Mouse (Mus musculus) midbrain, embryonic 12.5 days (tissue): ENCODE measurements at regions not wholly inside any gene's neighbourhood (a gene's known extent, or its start where the extent isn't known, plus 50 kb on each side); places are given as distances from the start of the nearest gene placed in this dataset.

Experiments
- ATAC-seq: fragments of 200-750 bp; cut with Nextera tagmentation; 2 replicates; pipeline ENCODE4 v1.8.0; 2017; ENCODE audit warnings: low read depth, moderate TSS enrichment, moderate library complexity; ENCODE audit not compliant: low FRiP score
- H3K27ac ChIP-seq: fragments of 300-500 bp; sonication (generic); replicated peaks from 2 replicates; pipeline ENCODE4 v1.5.1; 2016; ENCODE audit warnings: mild to moderate bottlenecking
- H3K27me3 ChIP-seq: fragments of 300-500 bp; sonication (generic); 2 replicates; pipeline ENCODE4 v1.6.1; 2016; ENCODE audit warnings: mild to moderate bottlenecking
- H3K36me3 ChIP-seq: fragments of 300-500 bp; sonication (generic); 2 replicates; pipeline ENCODE4 v1.6.1; 2016
- H3K4me1 ChIP-seq: fragments of 300-500 bp; sonication (generic); 2 replicates; pipeline ENCODE4 v1.6.1; 2016
- H3K4me2 ChIP-seq: fragments of 300-500 bp; sonication (generic); replicated peaks from 2 replicates; pipeline ENCODE4 v1.6.1; 2016; ENCODE audit warnings: mild to moderate bottlenecking, moderate library complexity
- H3K4me3 ChIP-seq: fragments of 300-500 bp; sonication (generic); 2 replicates; pipeline ENCODE4 v1.5.1; 2016; ENCODE audit warnings: mild to moderate bottlenecking
- H3K9ac ChIP-seq: fragments of 300-500 bp; sonication (generic); replicated peaks from 2 replicates; pipeline ENCODE4 v1.6.1; 2016; ENCODE audit warnings: mild to moderate bottlenecking, moderate library complexity
- H3K9me3 ChIP-seq: fragments of 300-500 bp; sonication (generic); 2 replicates; pipeline ENCODE4 v1.6.1; 2016; ENCODE audit warnings: mild to moderate bottlenecking
- WGBS: fragments of 180-500 bp; shearing (Covaris S2); methylation state at CpG from one replicate; pipeline ENCODE4 v1.1.7; 2016; 5-methylcytosine and 5-hydroxymethylcytosine counted together

DNA sequence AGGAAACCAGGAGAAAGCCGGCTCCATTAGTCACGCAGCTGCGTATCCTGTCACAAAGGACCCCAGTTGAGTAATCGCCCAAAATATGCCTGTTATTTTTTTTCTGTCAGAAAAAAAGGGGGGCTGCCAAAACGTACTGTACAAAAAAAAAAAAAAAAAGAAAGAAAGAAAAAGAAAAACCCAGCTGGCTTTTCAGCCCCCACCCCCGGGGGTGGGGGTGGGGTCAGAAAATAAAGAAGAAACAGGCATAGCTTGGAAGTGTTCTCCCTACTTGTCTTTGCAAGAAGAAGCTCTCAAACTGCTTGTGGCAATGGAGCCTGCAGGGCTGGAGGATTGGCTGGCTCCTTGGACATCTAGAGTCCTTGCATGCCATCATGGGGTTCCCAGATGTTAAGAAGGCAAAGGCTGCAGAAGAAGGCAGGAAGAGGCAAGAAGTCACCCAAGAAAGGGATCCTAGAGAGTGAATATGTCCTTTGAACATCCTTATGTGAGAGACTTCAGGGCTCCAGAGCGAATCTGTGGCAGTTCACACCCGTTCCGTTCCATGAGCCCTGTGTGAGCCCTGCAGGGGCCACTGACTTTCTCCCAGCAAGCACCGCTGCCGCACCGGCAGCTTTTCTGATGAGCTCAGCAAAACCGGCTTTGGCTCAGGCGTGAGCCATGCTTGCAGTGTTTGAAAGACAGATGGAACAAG lies 98.8 kb downstream of the Zfp36l1 start:
- H3K4me2 ChIP-seq = peak overlapping the region; percentile 34
- H3K9me3 ChIP-seq = no peaks in the 10 kb centered on the region
- 0 out of 2 replicates have a peak, but pooled peaks cover 3% of the 10 kb centered on the region for H3K27me3 ChIP-seq
- peak; percentile 72 for ATAC-seq
- H3K4me1 ChIP-seq = peaks cover 12% of the 10 kb centered on the region
- H3K4me3 ChIP-seq = no peak overlapping the region
- no peak overlapping the region; the same call in 1 of the 2 replicates for H3K9ac ChIP-seq
- WGBS = 24% methylated on average over 14 of the region's 14 CpGs
- no peaks in the 10 kb centered on the region for H3K36me3 ChIP-seq
- H3K27ac ChIP-seq = peak overlapping the region; percentile 74

DNA sequence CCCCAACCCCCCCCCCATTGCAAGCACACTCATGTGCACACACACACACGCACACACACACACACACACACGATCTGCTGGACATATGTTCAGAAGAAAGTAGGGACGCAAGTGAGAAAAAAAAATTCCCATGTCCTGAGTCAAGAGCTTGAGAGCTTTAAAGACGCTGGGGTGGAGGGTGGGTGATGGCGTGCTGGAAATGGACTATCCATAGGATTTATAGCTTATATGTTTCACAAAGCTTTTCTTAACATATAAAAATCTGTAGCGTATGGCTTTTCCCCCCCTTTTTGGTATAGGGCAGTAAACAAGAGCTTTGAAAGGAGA lies 99.3 kb downstream of the Zfp36l1 start:
- Histone ChIP-seq H3K4me3 (no peak overlapping the region), H3K4me2 (peak overlapping the region; percentile 16; the same call in 1 of the 2 replicates), H3K9ac (no peak overlapping the region), H3K36me3 (no peaks in the 10 kb centered on the region), H3K27ac (peak overlapping the region; percentile 52), H3K27me3 (0 out of 2 replicates have a peak, but pooled peaks cover 3% of the 10 kb centered on the region), H3K4me1 (peaks cover 12% of the 10 kb centered on the region), H3K9me3 (no peaks in the 10 kb centered on the region)
- 59% methylated on average over 6 of the region's 6 CpGs for WGBS
- ATAC-seq = 0 out of 2 replicates have a peak, but pooled peaks have one; percentile 4

DNA sequence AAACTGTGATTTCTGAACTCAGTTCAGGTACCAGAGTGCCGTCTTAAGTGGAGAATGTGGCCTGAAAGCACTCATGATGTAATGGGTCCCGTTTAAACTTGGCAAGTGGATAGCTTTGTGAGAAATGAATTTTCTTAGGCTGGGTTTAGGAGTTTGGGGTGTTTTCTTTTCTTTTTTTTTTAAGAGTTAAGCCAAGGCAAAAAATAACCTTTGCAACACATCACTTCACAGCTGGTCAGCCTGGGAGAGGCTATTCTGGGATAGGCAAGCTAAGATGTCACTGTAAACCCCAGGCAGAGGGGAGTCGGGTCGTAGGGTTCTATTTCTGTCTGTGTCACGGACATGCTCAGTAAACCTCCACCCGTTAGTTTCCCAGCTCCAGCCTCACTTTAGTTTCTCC lies 100.9 kb downstream of the Zfp36l1 start:
- no peaks in the 10 kb centered on the region for H3K36me3 ChIP-seq
- H3K9ac ChIP-seq = no peak overlapping the region
- H3K4me2 ChIP-seq = no peak overlapping the region
- no peaks in the 10 kb centered on the region for H3K9me3 ChIP-seq
- no peak overlapping the region for H3K4me3 ChIP-seq
- 0 out of 2 replicates have a peak, but pooled peaks cover 7% of the 10 kb centered on the region for H3K27me3 ChIP-seq
- H3K4me1 ChIP-seq = peaks cover 12% of the 10 kb centered on the region
- H3K27ac ChIP-seq = no peak overlapping the region
- no peak for ATAC-seq
- 86% methylated on average over 6 of the region's 6 CpGs for WGBS

DNA sequence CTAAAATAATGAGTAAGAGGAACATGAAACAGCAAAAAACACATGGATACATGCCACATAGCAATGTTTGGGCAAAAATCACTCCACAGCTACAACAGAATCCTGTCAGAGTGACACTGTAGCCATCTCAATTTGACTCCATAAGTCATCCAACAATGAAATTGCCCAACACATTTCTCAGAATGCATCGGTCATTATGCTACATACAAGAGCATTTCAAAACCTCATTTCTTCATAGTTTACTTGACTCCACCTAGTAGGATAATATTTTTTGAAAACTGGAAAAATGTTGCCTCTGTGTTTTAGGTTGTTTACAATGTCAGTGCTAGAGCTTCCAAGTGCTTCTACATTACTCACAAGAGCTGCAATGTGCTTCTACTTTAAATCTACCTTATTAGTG lies 101.9 kb downstream of the Zfp36l1 start:
- Histone ChIP-seq H3K4me2 (no peak overlapping the region), H3K27me3 (0 out of 2 replicates have a peak, but pooled peaks cover 7% of the 10 kb centered on the region), H3K27ac (no peak overlapping the region; the same call in 1 of the 2 replicates), H3K4me1 (peaks cover 12% of the 10 kb centered on the region), H3K4me3 (no peak overlapping the region), H3K9me3 (no peaks in the 10 kb centered on the region), H3K36me3 (no peaks in the 10 kb centered on the region), H3K9ac (no peak overlapping the region)
- no peak for ATAC-seq
- 96% methylated on average over 1 of the region's 1 CpGs for WGBS

DNA sequence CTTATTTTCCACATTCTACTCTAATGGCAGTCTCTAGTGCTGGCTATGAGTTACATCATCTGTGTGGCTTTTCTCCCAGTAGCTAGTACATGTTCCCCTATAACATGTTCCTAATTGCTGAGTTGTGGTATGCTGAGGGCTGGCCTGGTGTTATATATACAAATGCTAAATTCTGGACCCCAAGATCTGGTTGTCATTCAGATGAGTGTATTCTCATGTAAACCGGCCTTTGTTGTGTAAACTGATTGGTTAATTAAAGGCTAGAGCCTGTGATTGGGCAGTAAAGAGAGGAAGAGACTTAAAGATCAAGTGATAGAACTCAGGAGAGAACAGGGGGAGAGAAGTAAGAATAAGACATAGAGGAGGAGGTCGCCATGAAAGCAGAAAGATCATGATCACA lies 102.6 kb downstream of the Zfp36l1 start:
- ATAC-seq = no peak
- Histone ChIP-seq H3K4me3 (no peak overlapping the region), H3K36me3 (no peaks in the 10 kb centered on the region), H3K4me1 (peaks cover 12% of the 10 kb centered on the region), H3K27ac (no peak overlapping the region), H3K9me3 (no peaks in the 10 kb centered on the region), H3K9ac (no peak overlapping the region), H3K4me2 (no peak overlapping the region), H3K27me3 (0 out of 2 replicates have a peak, but pooled peaks cover 4% of the 10 kb centered on the region)
- WGBS = 60% methylated on average over 2 of the region's 2 CpGs

DNA sequence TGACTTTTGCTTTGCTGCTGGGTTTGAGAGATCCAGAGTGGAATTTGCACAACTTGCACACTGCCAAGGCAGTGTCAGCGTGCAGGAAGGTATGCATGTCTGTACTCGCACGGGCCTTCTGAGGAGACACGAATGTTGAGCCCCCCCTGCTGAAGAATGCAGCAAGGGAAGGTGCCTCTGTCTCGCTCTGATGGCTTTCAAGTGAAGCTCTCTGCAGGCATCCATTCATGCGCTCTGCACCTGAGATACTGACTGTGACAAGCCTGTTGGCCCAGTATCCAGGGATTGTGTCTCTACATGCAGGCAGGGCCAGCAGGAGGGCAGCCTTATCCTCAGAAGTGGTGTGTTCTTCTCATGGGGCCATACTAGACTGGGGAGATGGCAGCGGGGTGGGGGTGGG lies 105.0 kb downstream of the Zfp36l1 start:
- whole genome bisulfite sequencing = 21% methylated on average over 7 of the region's 7 CpGs
- ATAC-seq = no peak
- 0 out of 2 replicates have a peak, but pooled peaks cover 4% of the 10 kb centered on the region for H3K27me3 ChIP-seq
- no peaks in the 10 kb centered on the region for H3K4me1 ChIP-seq
- H3K9ac ChIP-seq = no peak overlapping the region
- H3K9me3 ChIP-seq = no peaks in the 10 kb centered on the region
- H3K4me2 ChIP-seq = no peak overlapping the region
- H3K36me3 ChIP-seq = no peaks in the 10 kb centered on the region
- H3K4me3 ChIP-seq = no peak overlapping the region
- H3K27ac ChIP-seq = no peak overlapping the region

DNA sequence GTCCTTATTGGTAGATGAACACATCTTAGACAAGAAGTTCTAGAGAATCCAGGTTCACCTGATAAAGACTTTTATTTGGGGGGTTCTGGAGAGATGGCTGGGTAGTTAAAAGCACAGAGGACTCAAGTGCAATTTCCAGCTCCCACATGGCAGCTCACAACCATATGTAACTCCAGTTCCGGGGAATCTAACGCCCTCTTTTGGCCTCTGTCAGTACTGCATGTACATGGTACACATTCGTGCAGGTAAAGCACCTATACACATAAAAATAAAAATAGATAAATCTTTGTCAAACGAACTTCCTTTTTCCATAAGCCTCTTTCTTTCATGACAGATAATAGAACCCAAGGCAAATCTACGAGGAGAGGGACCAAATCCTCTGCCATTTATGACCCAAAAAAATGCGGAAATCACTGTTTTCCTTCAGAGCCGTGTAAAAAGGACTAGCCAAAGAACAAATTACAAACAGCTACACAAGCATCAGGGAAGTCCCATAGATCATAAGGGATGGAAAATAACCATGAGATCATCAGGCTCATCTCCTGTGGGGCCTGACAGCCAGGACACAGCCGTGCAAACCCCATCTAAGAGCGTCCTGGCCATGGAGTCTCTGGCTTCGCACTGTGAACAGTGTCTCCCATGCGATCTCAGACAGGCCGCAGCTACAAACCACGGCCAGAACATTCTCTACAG lies 107.4 kb downstream of the Zfp36l1 start:
- Histone ChIP-seq H3K4me3 (no peak overlapping the region), H3K4me1 (peaks cover 6% of the 10 kb centered on the region; the same call in 1 of the 2 replicates), H3K9me3 (no peaks in the 10 kb centered on the region), H3K4me2 (no peak overlapping the region), H3K36me3 (no peaks in the 10 kb centered on the region), H3K27me3 (0 out of 2 replicates have a peak, but pooled peaks cover 4% of the 10 kb centered on the region), H3K9ac (no peak overlapping the region), H3K27ac (no peak overlapping the region)
- WGBS = 87% methylated on average over 13 of the region's 13 CpGs
- no peak for ATAC-seq

DNA sequence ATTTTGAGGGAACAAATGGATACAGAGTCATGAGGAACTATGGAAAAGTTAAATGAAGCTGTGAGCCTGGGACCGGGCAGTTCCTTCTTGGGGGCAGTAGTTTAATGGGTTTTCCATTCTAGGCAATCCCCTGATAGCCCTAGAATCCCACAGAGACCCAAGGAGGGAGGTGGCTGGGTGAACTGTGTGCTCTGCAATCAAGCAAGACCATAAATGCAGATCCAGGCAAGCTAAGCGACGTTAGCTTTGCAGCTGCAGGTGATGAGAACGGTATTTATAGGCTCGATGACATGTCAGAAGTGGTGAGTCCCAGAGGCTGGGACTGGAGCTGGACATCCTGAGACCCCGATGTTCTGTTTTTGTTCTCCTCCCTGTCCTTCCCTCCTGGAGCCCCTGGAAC lies 108.2 kb downstream of the Zfp36l1 start:
- Histone ChIP-seq H3K36me3 (no peaks in the 10 kb centered on the region), H3K9ac (no peak overlapping the region), H3K27me3 (0 out of 2 replicates have a peak, but pooled peaks cover 4% of the 10 kb centered on the region), H3K4me2 (no peak overlapping the region), H3K9me3 (no peaks in the 10 kb centered on the region), H3K4me1 (peaks cover 6% of the 10 kb centered on the region; the same call in 1 of the 2 replicates), H3K4me3 (no peak overlapping the region), H3K27ac (no peak overlapping the region)
- WGBS = 91% methylated on average over 6 of the region's 6 CpGs
- no peak for ATAC-seq

DNA sequence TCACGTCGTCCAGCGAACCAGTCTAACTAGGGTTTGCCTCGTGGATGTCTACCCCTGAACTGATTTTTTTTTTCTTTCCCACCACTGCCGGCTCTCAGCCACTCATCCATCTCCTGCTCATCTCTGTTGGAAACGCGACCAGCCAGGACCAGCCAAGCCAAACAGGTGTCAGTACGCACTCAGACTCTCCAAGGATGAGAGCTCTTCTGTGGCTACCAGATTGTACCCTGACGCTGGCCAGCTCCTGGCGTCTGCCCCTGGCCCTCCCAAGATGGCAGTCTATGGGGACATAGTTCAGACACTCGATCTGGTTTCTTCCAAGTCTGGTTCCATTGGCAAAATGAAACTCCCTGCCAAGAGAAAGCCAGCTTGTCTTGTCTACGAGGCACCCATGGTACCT lies 109.3 kb downstream of the Zfp36l1 start:
- H3K9ac ChIP-seq = no peak overlapping the region
- 90% methylated on average over 12 of the region's 12 CpGs for WGBS
- no peaks in the 10 kb centered on the region for H3K9me3 ChIP-seq
- no peak overlapping the region for H3K4me2 ChIP-seq
- no peak overlapping the region for H3K4me3 ChIP-seq
- 0 out of 2 replicates have a peak, but pooled peaks cover 4% of the 10 kb centered on the region for H3K27me3 ChIP-seq
- no peak overlapping the region for H3K27ac ChIP-seq
- H3K36me3 ChIP-seq = no peaks in the 10 kb centered on the region
- ATAC-seq = no peak
- peaks cover 6% of the 10 kb centered on the region; the same call in 1 of the 2 replicates for H3K4me1 ChIP-seq

DNA sequence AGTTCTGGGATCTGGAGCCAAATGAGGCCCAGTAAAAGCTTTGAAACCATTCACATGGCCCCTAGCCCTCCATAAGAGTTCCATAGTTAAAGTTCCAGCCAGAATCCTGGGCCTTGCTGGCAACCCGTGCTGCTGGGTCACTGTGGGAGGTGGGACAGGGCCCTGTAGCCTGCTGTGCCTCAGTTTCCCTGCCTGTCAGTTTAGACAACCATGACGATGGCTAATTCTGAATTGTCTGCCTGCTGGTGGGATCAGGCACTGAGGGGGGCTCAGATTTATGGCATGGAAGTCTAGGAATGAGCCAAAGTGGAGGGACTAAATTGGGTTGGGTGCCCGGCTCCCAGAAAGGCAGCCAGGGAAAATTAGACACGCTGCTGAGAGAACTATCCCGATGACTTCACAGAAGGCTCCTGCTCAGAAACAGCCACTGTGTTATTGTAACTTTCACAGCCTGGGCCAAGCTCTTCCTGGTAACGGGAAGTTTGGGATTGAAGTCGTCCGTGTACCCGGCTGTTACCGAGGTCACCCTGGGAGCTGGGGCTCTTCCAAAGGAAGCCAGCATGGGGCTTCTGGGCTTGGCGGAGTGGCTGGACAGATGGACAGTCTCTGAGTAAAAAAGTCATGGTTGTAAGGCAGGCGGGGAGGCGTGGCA lies 110.2 kb downstream of the Zfp36l1 start:
- no peak for ATAC-seq
- H3K4me1 ChIP-seq = peaks cover 6% of the 10 kb centered on the region; the same call in 1 of the 2 replicates
- no peak overlapping the region for H3K9ac ChIP-seq
- no peaks in the 10 kb centered on the region for H3K36me3 ChIP-seq
- no peak overlapping the region for H3K27ac ChIP-seq
- 65% methylated on average over 13 of the region's 13 CpGs for WGBS
- H3K27me3 ChIP-seq = no peaks in the 10 kb centered on the region
- no peak overlapping the region for H3K4me2 ChIP-seq
- H3K4me3 ChIP-seq = no peak overlapping the region
- no peaks in the 10 kb centered on the region for H3K9me3 ChIP-seq

DNA sequence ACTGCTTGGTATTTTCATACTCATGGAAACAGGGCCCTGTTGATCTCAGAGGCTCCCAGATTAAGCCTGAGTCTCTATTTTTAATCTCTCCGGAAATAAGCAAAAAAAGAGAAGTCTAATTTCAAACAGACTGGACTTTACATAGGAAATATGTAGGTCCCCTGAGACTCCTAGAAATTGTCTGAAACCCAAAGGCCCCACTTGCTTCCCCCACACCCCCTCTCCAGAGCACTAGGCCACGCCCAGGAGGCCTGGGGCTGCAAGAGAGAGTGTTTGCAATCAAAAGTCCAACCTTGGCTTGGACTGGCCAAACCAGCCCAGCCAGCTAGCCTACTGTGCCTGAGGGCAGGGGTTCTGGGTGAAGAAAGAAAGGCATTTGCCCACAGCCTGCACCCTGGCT lies 111.0 kb downstream of the Zfp36l1 start:
- no peak overlapping the region for H3K27ac ChIP-seq

DNA sequence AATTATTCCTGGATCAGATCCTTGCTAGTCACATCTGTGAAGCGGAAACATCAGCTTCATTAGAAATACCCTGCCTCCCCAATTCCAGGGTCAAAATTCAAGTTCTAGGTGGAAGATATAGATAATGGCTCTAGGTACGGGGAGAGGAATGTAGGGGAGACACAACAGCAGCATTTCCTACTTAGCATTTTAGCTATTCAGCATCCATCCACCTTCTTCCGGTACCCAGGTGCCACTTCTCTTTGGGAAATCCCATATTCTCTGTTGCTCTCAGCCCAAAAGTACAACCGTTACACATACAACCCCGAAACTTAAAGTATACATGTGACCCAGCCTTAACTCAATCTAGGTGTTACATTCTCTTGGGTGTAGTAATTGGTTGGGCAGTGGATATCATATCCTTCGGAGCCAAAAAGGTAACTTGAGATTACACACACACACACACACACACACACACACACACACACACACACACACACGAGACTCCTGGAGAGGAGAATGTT lies 112.9 kb downstream of the Zfp36l1 start:
- Histone ChIP-seq H3K9ac (no peak overlapping the region), H3K4me2 (no peak overlapping the region), H3K9me3 (no peaks in the 10 kb centered on the region), H3K27ac (no peak overlapping the region), H3K4me3 (no peak overlapping the region), H3K4me1 (peaks cover 6% of the 10 kb centered on the region; the same call in 1 of the 2 replicates), H3K36me3 (no peaks in the 10 kb centered on the region), H3K27me3 (no peaks in the 10 kb centered on the region)
- WGBS = 89% methylated on average over 7 of the region's 7 CpGs
- ATAC-seq = no peak

More for the DNA sequence above, 111.0 kb downstream of the Zfp36l1 start:
- H3K4me3 ChIP-seq = no peak overlapping the region
- no peak for ATAC-seq
- no peaks in the 10 kb centered on the region for H3K27me3 ChIP-seq
- H3K9ac ChIP-seq = no peak overlapping the region
- H3K4me2 ChIP-seq = no peak overlapping the region
- no peaks in the 10 kb centered on the region for H3K36me3 ChIP-seq
- no peaks in the 10 kb centered on the region for H3K9me3 ChIP-seq
- WGBS = 79% methylated on average over 2 of the region's 2 CpGs
- peaks cover 6% of the 10 kb centered on the region; the same call in 1 of the 2 replicates for H3K4me1 ChIP-seq
